Mouse (Mus musculus) cerebellum, adult 9-11 months (tissue): ENCODE measurements around the gene Selenot.

Experiments
- DNase-seq: peaks from one replicate; pipeline ENCODE4 v3.0.0; 2022

Selenot gene

GRCm38 (mm10) chr3:58636406-58637295, 60.2 kb downstream of the Selenot start, which contains the start of gene Erich6:
Gene Erich6 (minus strand): TSS chr3:58637207.
- peak; percentile 38 for DNase-seq
